Mouse (Mus musculus) MEL (cell line): ENCODE results near the gene Rbm8a2.

Source experiments
- CHD2 ChIP-seq: IDR thresholded peaks from 2 replicates; pipeline ENCODE4 v1.6.1; 2011; ENCODE audit warnings: low read length, improper control_type of control experiment
- CTCF ChIP-seq, 3 experiments: IDR thresholded peaks in 2 of 3; conservative IDR thresholded peaks in 1 of 3; 2 replicates each; pipeline ENCODE4 v1.5.1; 2011 to 2012; ENCODE audit warnings: low read length in 3 of 3, low read depth in 2 of 3, mild to moderate bottlenecking in 2 of 3, improper control_type of control experiment in 1 of 3, inconsistent platforms in 1 of 3, mixed read lengths in 1 of 3, moderate library complexity in 1 of 3; ENCODE audit not compliant: control insufficient read depth in 1 of 3, insufficient read depth in 1 of 3, poor library complexity in 1 of 3, severe bottlenecking in 1 of 3
- EP300 ChIP-seq, 2 experiments: IDR thresholded peaks; 2 replicates each; pipeline ENCODE4 v1.6.1; 2011; ENCODE audit warnings: improper control_type of control experiment in 2 of 2, low read length in 2 of 2, low read depth in 1 of 2, mild to moderate bottlenecking in 1 of 2
- GATA1 ChIP-seq: IDR thresholded peaks from 2 replicates; pipeline ENCODE4 v1.6.1; 2011; ENCODE audit warnings: low read depth, low read length, improper control_type of control experiment
- JUND ChIP-seq: IDR thresholded peaks from 2 replicates; pipeline ENCODE4 v1.6.1; 2011; ENCODE audit warnings: low read depth, mild to moderate bottlenecking, improper control_type of control experiment, low read length
- KAT2A ChIP-seq: conservative IDR thresholded peaks from 2 replicates; pipeline ENCODE4 v1.6.1; 2012; ENCODE audit warnings: low read depth, low read length, improper control_type of control experiment, inconsistent platforms
- MAX ChIP-seq: IDR thresholded peaks from 2 replicates; pipeline ENCODE4 v1.6.1; 2011; ENCODE audit warnings: low read length, improper control_type of control experiment
- MYC ChIP-seq: IDR thresholded peaks from 2 replicates; pipeline ENCODE4 v1.6.1; 2011; ENCODE audit warnings: low read depth, mild to moderate bottlenecking, low read length, improper control_type of control experiment, moderate library complexity
- POLR2A ChIP-seq, 2 experiments: IDR thresholded peaks; 2 replicates each; pipeline ENCODE4 v1.6.1; 2011 to 2012; ENCODE audit warnings: low read length in 2 of 2, mild to moderate bottlenecking in 2 of 2, control low read depth in 1 of 2, improper control_type of control experiment in 1 of 2, low read depth in 1 of 2, moderate library complexity in 1 of 2; ENCODE audit not compliant: control insufficient read depth in 1 of 2, insufficient read depth in 1 of 2, poor library complexity in 1 of 2
- SMC3 ChIP-seq: IDR thresholded peaks from 2 replicates; pipeline ENCODE4 v1.6.1; 2011; ENCODE audit warnings: low read depth, low read length, improper control_type of control experiment
- TAL1 ChIP-seq: IDR thresholded peaks from 2 replicates; pipeline ENCODE4 v1.6.1; 2012; ENCODE audit warnings: mild to moderate bottlenecking, inconsistent platforms, low read length, moderate library complexity, mixed read lengths
- UBTF ChIP-seq: IDR thresholded peaks from 2 replicates; pipeline ENCODE4 v1.6.1; 2012; ENCODE audit warnings: low read depth, mild to moderate bottlenecking, inconsistent platforms, low read length, improper control_type of control experiment, moderate library complexity, borderline replicate concordance; ENCODE audit not compliant: insufficient read depth
- USF1 ChIP-seq: IDR thresholded peaks from 2 replicates; pipeline ENCODE4 v1.6.1; 2014; ENCODE audit warnings: low read depth, mild to moderate bottlenecking, inconsistent platforms, low read length, improper control_type of control experiment, moderate library complexity
- ZKSCAN1 ChIP-seq: IDR thresholded peaks from 2 replicates; pipeline ENCODE4 v1.6.1; 2012; ENCODE audit warnings: low read depth, mild to moderate bottlenecking, inconsistent platforms, low read length, improper control_type of control experiment, moderate library complexity

DNA sequence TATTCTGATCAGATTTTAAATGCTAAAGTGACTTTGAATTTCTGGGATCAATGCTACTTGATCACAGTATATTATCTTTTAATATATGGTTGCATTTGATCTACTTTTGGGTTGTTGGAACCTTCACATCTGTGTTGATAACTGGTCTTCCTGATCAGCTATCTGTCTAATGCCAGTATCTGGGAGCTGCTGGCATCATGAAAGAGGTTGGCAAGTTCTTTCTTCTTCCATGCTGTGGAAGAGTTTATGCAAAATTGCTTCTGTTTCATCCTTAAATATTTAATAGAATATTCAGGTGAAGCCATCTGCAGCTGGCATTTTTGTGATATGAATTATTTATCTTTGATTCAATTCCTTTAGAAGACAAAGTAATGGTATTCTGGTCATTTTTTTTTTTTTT is 32.6 kb upstream of the Rbm8a2 start:
- TF ChIP-seq KAT2A (no peak), CTCF (IDR thresholded peaks at IDR 0.05 in 2 of 3, conservative IDR thresholded peaks at IDR 0.05 in 1 of 3; ENCODE audit: control insufficient read depth in 1 of 3, insufficient read depth in 1 of 3, low read depth in 2 of 3, low read length in 3 of 3, poor library complexity in 1 of 3, severe bottlenecking in 1 of 3) (no peak), ZKSCAN1 (no peak), POLR2A (IDR thresholded peaks at IDR 0.05; ENCODE audit: control insufficient read depth in 1 of 2, insufficient read depth in 1 of 2, low read depth in 1 of 2, low read length in 2 of 2, poor library complexity in 1 of 2) (no peak), USF1 (no peak), GATA1 (no peak), EP300 (IDR thresholded peaks at IDR 0.05; ENCODE audit: low read depth in 1 of 2, low read length in 2 of 2) (no peak), TAL1 (no peak), JUND (no peak), MYC (no peak), MAX (no peak), CHD2 (no peak), UBTF (no peak), SMC3 (no peak)
